Mouse (Mus musculus) CH12F3 (cell line): ENCODE data around the gene Speer4e.
"Not testable (repeated sequence)": the region's sequence is repeated elsewhere in the genome, so short reads cannot be mapped to it uniquely, and the experiment has no call there.

Experiments used
- in situ Hi-C: fragments of 300-500 bp; cut with MboI; formaldehyde crosslinking; loops from 2 replicates; pipeline ENCODE4 v1.14.3; 2020; ENCODE audit warnings: low sequenced_read_pairs

The Speer4e gene

DNA sequence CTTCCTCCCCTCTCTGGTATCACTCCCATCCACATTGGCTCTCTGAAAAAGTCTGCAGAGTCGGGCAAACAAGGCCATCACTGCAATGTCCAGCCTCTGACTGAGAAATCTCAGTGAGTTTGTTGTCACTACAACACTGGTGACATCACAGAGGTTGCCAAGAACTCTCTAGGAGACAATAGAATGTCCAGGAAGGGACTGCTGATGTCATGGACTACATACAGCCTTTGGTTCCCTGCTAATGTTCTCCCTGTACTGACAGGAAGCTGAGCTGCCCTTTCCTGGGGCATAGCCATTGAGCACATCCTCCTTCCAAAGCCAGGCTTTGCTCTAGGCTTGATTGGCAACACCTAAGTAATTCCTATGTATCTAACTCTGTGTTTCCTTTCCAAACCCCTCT, at the start of gene Speer4e:
Gene Speer4e (minus strand): TSS at position 101 of the 400 bp plus-strand sequence.
- in situ Hi-C loops, result not testable (repeated sequence)

DNA sequence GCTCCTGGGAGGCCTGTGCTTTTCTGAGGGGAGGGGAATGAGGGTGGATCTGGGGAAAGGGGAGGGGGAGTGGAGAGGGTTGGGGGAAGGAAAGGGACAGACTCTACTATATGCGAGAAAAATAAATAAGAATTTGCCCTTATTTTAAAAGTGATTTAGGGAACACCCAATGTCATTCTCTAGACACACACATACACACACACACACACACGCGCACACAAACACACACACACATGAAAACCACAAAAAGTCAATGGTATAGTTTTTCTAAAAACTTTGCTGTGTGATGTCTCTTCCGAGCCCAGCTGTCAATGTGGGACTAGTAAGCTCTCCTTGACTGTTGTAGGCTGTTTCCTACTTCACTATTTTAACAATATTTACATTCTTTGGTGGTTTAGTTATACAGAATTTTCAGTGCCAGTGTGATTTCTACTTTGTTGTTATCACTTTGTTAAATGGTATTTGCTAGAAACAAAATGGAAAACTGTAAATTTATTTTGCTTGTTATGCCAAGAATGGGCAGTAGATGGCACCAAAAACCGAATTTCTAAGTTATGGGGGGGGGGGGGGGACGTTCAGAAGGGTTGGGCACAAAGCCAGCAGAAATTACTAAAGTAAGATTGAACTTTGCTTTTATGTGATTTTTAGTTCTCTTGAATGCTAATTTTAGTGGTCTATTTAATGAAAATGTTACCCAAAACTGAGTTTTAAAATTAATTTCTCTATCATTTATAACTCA, 48.6 kb upstream of the Speer4e start:
- in situ Hi-C loops, result not testable (repeated sequence)

DNA sequence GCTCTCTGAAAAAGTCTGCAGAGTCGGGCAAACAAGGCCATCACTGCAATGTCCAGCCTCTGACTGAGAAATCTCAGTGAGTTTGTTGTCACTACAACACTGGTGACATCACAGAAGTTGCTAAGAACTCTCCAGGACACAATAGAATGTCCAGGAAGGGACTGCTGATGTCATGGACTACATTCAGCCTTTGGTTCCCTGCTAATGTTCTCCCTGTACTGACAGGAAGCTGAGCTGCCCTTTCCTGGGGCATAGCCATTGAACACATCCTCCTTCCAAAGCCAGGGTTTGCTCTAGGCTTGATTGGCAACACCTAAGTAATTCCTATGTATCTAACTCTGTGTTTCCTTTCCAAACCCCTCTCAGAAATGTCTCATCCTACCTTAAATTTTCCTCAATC, 40.6 kb upstream of the Speer4e start, which contains the start of gene Gm10354:
Gene Gm10354 (minus strand): TSS at position 101 of the 400 bp plus-strand sequence.
- in situ Hi-C loops, result not testable (repeated sequence)

DNA sequence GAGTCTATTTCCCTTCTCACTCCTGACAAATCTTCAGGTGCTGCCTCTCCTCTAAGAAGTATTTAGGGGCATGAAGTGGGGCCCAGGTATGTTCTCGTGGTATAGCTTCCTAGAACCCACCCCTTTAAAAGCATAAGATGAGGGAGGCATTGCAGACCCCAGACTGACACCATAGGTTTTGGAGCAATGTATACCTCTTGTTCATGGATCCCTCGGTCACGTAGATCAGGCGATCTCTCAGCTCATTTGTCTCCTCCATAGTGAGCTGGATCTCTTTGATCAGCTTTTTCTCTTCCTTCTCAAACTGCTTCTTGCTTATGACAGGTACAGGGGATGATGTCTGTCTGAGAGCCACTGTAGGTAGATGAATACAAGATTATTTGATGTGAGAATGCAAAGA, 39.1 kb upstream of the Speer4e start:
- in situ Hi-C loops, result not testable (repeated sequence)

DNA sequence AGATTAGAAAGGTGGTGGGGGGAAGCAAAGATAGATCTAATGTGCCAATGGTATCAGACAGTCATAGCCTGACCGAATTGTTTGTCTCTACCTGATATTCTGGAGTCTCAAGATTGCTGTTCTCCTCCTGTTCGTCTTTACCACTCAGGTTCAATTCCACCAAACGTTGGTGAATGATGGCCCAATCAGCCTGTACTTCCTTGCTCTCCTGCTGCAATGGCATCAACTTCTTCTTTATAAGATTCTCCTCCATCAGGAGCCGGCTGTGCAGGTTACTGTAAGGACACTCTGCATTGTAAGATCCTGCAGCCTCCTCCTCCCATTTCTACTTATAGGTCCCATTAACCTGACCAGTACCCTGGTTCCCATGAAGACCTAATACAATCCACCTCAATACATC, 37.1 kb upstream of the Speer4e start:
- in situ Hi-C loops, result not testable (repeated sequence)

DNA sequence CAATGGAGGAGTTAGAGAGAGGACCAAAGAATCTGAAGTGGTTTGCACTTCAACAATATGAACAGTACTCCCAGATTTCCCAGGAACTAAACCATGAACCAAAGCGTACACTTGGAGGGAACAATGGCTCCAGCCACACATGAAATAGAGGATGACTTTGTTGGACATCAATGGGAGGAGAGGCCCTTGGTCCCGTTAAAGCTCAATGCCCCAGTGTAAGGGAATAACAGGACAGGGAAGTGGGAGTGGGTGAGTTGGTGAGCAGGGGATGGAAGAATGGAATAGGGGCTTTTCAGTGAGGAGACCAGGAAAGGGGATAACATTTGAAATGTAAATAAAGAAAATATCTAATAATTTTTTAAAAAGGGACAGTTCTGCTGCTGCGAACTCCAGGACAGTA, 34.6 kb upstream of the Speer4e start:
- in situ Hi-C loops, result not testable (repeated sequence)

DNA sequence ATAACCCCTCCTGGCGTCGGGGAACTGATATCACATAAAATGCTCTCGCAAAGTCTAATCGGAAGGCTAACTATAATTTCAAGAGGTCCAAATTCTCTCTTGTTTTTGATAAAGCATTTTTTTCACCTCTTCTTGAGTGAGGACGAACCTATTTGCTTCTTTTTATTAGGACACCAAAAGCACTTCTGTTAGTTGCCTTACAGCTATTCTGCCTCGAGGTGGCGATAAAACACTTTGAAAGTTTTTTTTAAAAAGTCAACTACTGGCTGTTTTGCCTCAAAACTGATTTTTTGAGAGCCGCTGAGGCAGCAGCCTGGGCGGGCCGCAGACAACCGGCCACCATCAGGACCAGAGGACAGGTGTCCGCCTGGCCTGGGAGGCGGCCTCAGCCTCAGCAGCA, 25.6 kb upstream of the Speer4e start:
- in situ Hi-C loops, result not testable (repeated sequence)

DNA sequence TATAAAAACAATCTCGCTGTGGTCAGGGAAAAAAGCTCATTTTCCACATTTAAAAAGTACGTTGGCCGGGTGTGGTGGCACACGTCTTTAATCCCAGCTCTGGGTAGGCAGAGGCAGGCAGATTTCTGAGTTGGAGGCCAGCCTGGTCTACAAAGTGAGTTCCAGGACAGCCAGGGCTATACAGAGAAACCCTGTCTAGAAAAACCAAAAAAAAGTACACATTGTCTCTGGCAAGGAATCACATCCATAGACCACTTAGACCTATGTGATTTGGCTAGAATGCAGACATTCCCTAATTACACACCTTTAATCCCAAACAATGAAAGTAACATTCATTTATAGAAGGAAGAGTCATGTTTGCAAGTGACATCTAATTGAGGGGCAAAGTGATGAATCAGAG, 23.3 kb upstream of the Speer4e start:
- in situ Hi-C loops, result not testable (repeated sequence)

DNA sequence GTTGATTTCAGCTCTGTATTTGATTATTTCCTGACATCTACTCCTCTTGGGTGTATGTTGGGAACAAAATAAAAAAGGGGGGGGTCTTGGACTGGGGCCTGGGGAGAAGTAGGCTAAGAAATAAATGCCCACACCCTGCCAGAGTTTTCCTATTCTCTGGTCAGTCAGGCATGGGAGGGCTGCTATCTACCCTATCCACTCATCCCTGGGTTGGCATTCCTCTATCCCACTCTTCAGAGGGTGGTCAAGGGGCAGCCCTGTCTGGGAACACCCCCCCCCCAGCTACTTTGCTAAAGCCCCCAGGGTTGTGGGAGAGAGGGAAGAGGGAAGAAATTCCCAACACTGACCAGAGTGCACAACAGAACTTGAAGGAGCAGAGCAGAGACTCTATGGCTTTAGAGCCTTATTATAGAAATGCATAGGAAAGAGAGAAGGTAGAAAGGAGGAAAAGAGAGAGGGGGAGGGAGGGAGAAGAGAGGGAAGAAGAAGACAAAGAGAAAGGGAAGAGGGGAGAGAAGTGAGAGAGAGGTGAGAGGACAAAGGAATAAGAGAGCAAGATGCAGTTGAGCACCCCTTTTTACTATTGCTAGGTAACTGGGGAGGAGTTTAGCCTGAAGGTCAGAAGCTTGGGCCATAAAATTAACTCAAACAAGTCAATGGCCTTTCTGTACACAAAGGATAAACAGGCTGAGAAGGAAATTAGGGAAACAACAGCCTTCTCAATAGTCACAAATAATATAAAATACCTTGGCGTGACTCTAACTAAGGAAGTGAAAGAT, 17.9 kb upstream of the Speer4e start:
- in situ Hi-C loops, result not testable (repeated sequence)

DNA sequence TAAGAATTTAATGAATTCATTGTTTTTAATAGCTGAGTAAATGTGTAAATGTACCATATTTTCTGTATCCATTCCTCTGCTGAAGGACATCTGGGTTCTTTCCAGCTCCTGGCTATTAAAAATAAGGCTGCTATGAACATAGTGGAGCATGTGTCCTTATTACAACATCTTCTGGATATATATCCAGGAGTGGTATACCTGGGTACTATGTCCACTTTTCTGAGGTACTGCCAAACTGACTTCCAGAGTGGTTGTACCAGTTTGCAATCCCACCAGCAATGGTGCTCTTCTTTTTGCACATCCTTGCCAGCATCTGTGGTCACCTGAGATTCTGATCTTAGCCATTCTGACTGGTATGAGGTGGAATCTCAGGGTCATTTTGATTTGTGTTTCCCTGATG, 15.4 kb upstream of the Speer4e start:
- in situ Hi-C loops, result not testable (repeated sequence)

DNA sequence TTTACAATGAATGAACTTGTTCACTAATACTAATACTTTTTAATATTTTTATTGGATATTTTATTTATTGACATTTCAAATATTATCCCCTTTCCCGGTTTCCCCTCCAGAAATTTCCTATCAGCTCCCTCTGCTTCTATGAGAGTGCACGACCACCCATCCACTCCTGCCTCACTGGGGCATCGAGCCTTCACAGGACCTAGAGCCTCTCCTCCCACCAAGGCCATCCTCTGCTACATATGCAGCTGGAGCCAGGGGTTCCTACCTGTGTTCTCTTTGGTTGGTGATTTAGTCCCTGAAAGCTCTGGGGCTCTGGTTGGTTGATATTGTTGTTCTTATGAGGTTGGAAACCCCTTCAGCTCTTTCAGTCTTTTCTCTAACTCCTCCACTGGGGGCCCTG, 14.5 kb upstream of the Speer4e start:
- in situ Hi-C loops, result not testable (repeated sequence)

DNA sequence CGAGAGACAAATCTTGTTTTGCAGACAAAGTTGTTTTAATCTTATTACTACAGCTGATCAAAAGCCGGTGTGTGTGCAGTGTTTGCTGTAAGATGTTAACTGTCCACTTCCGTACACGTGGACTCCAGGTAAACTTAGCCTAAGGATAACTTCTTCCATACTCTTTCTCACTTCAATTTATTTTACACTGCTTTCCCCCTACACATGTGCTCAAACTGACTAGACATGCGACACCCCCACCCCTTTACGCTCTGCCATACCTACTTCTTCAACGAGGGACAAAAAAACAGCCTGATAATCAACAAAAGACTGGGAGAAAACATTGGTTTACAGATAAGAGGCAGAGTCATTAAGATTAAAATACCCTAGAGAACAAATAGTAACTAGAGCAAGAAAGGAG, 13.6 kb upstream of the Speer4e start:
- in situ Hi-C loops, result not testable (repeated sequence)

DNA sequence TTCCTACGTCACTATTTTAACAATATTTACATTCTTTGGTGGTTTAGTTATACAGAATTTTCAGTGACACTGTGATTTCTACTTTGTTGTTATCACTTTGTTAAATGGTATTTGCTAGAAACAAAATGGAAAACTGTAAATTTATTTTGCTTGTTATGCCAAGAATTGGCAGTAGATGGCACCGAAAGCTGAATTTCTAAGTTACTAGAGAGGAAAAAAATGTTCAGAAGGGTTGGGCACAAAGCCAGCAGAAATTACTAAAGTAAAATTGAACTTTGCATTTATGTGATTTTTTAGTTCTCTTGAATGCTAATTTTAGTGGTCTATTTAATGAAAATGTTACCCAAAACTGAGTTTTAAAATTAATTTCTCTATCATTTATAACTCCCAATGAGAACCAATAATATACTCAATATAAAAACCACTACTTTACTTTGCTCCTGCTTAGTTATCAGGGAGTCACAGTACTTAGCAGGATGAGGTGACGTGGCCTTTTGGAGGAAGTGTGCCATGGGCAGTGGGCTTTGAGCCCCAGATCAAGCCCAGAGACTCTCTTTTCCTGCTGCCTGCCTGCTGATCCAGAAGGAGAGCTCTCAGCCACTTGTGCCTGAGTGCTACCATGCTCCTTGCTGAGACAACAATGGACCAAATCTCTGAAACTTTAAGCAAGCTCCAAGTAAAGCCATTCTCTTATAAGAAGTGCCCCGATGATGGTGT, 9.4 kb upstream of the Speer4e start:
- in situ Hi-C loops, result not testable (repeated sequence)

DNA sequence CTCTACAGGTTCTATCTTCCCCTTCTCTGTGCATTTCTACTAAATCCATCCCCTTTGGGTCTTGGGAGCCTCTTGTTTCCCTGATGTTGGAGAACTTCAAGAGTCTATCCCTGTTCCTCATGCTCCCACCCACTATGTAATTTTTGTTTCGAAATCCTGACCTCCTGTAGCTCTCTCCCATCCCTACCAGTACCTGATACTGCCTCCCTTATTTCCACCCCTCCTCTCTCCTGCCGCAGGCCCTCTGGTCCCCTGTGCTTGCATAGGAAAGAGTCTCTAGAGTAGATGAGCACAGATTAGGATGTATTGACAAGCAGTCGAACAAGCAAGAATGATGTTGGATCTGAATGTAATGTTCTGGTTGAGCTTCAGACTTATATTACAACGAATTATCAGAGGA, 7.3 kb upstream of the Speer4e start:
- in situ Hi-C loops, result not testable (repeated sequence)

DNA sequence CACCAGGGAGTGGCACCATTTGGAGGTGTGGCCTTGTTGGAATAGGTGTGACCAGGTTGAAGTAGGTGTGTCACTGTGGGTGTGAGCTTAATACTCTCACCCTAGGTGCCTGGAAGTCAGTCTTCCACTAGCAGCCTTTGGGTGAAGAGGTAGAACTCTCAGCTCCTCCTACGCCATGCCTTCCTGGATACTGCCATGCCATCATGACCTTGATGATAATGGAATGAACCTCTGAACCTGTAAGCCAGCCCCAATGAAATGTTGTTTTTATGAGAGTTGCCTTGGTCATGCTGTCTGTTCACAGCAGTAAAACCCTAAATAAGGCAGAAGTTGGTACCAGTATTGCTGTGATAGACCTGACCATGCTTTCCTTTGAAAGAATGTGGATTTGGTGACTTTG, 2.8 kb upstream of the Speer4e start:
- in situ Hi-C loops, result not testable (repeated sequence)

DNA sequence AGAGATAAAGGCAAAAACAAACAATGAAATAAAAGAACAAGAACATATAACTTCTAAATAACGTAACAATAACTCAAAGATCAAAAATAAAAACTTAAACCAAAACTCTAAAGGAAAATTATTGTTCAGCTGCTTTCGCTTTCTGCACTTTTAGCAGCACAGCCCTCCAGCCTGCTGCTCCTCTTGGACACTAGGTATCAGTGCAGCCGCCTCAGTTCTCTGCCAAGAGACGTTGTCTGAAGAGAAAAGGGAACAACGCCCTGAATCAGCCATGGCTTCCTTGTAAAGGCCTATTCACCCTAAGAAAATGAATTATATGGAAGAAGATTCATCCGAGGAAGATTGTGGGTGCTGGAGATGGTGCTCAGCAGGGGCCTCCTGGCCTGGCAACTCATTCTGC, 4.5 kb downstream of the Speer4e start:
- in situ Hi-C loops, result not testable (repeated sequence)

DNA sequence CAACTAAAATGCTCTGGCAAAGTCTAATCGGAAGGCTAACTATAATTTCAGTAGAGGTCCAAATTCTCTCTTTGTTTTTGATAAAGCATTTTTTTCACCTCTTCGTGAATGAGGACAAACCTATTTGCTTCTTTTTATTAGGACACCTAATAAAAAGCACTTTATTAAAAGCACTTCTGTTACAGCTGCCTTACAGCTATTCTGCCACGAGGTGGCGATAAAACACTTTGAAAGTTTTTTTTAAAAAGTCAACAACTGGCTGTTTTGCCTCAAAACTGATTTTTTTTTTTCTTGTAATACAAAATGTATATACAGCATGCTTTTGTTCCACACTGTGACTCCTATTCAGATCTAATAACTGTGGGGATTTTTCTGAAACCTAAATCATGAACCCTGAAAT, 11.2 kb downstream of the Speer4e start:
- in situ Hi-C loops, result not testable (repeated sequence)

DNA sequence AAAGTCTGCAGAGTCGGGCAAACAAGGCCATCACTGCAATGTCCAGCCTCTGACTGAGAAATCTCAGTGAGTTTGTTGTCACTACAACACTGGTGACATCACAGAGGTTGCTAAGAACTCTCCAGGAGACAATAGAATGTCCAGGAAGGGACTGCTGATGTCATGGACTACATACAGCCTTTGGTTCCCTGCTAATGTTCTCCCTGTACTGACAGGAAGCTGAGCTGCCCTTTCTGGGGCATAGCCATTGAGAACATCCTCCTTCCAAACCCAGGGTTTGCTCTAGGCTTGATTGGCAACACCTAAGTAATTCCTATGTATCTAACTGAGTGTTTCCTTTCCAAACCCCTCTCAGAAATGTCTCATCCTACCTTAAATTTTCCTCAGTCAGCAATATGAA, 23.4 kb downstream of the Speer4e start, which contains the start of gene Gm9758:
Gene Gm9758 (minus strand): TSS at position 101 of the 400 bp plus-strand sequence.
- in situ Hi-C loops, result not testable (repeated sequence)

DNA sequence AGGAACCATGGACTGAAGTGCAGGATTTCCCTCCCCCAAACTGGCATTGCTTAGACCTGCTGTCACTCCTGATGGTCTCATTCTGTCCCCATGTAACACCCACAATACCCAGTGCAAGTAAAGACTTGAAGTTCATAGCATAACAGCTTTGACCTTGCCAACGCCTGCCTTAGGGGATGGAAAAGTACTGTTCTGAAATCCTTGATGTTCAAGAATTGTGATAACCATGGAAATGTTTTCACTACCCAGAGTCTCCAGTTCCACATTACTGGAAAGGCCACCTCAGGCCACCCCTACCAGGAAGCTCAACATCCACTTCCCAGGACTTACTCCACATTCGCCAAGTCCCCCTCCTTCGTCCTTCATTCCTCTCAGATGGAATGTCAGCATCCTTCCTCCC, 23.9 kb downstream of the Speer4e start:
- in situ Hi-C loops, result not testable (repeated sequence)

DNA sequence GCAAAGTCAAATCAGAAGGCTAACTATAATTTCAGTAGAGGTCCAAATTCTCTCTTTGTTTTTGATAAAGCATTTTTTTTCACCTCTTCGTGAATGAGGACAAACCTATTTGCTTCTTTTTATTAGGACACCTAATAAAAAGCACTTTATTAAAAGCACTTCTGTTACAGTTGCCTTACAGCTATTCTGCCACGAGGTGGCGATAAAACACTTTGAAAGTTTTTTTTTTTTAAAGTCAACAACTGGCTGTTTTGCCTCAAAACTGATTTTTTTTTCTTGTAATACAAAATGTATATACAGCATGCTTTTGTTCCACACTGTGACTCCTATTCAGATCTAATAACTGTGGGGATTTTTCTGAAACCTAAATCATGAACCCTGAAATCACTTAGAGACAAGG, 34.7 kb downstream of the Speer4e start:
- in situ Hi-C loops, result not testable (repeated sequence)

DNA sequence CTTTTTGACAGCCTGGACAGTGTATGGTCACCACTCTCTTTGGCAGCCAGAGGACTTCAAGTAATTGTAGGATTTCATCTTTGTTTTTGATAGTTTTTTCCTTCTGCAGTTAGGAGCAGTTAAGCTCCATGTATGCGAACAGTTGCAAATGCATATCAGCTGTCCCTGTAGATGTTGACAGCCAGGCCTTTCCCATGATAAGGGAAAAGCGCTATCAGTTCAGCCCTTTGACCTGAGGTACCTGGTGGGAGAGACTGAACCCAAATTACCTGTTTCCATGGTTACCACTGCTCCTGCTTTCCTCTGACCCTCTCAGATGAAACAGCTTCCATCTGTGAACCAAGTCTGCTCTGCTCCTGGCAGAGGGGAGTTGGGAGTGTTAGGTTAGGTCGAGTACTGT, 46.0 kb downstream of the Speer4e start:
- in situ Hi-C loops, result no loop called here
